Mouse (Mus musculus) C2C12 (cell line): ENCODE measurements around the gene Cat. TPM values are rescaled to one million over a fixed set of nuclear protein-coding genes. Genes with fewer than 3 reads are reported as not detected.

ENCODE experiments used
- H3K27me3 ChIP-seq: one replicate; pipeline ENCODE4 v1.6.1; 2011; ENCODE audit not compliant: control insufficient read depth, insufficient read depth, insufficient read length
- H3K36me3 ChIP-seq: one replicate; pipeline ENCODE4 v1.6.1; 2011; ENCODE audit not compliant: control insufficient read depth, insufficient read depth
- H3K4me3 ChIP-seq: one replicate; pipeline ENCODE4 v1.5.1; 2011; ENCODE audit warnings: mild to moderate bottlenecking, control low read depth; ENCODE audit not compliant: poor library complexity, insufficient read depth, severe bottlenecking
- H3K79me2 ChIP-seq: one replicate; pipeline ENCODE4 v1.6.1; 2011; ENCODE audit not compliant: control insufficient read depth, insufficient read depth
- H3K79me3 ChIP-seq: one replicate; pipeline ENCODE4 v1.6.1; 2011; ENCODE audit warnings: low read depth, control low read depth
- H3ac ChIP-seq: one replicate; pipeline ENCODE3; 2011; ENCODE audit warnings: low read depth; ENCODE audit not compliant: control insufficient read depth, insufficient read length
- CEBPB ChIP-seq: IDR thresholded peaks from one replicate; pipeline ENCODE4 v1.6.1; 2011; ENCODE audit warnings: low read depth, mild to moderate bottlenecking, control low read depth, moderate library complexity
- CTCF ChIP-seq: IDR thresholded peaks from one replicate; pipeline ENCODE4 v1.5.1; 2011; ENCODE audit not compliant: control insufficient read depth, insufficient read depth, insufficient read length
- FOSL1 ChIP-seq: IDR thresholded peaks from one replicate; pipeline ENCODE4 v1.8.0; 2011; ENCODE audit warnings: mild to moderate bottlenecking, low read length; ENCODE audit not compliant: poor library complexity, insufficient read depth, severe bottlenecking
- MAX ChIP-seq: IDR thresholded peaks from one replicate; pipeline ENCODE4 v1.6.1; 2011; ENCODE audit warnings: mild to moderate bottlenecking, control low read depth
- MYOD1 ChIP-seq: IDR thresholded peaks from one replicate; pipeline ENCODE4 v1.6.1; 2011; ENCODE audit warnings: low read depth; ENCODE audit not compliant: control insufficient read depth, insufficient read length
- MYOG ChIP-seq: IDR thresholded peaks from one replicate; pipeline ENCODE4 v1.6.1; 2011; ENCODE audit not compliant: control insufficient read depth, insufficient read length; ENCODE audit errors: extremely low read depth
- USF1 ChIP-seq: IDR thresholded peaks from one replicate; pipeline ENCODE4 v1.6.1; 2011; ENCODE audit warnings: low read depth, mild to moderate bottlenecking, control low read depth, moderate library complexity
- long read RNA-seq, 2 experiments: library from polyadenylated mRNA; unstranded; transcript quantifications; one replicate each; pipeline ENCODE4 v2.0.0; 2019 to 2020
- polyA plus RNA-seq: library from polyadenylated mRNA; unstranded; fragments of >200 nt; fragmentation: generic; extraction: Trizol; gene quantifications from one replicate; pipeline ENCODE4 v1.2.1, GENCODE M21; 2012; ENCODE audit warnings: missing spikeins

Gene Cat
- polyA plus RNA-seq = 14.5 TPM
- long read RNA-seq, experiment 1, transcript Cat-201 (13 exons, 2,613 nt) = major isoform, 43 of 46 reads
- long read RNA-seq, experiment 1, partial matches to known transcripts = 2 of 46 reads
- long read RNA-seq, experiment 1, other reads (novel, unspliced or antisense) = 1 of 46 reads
- long read RNA-seq, experiment 2, transcript Cat-201 (13 exons, 2,613 nt) = major isoform, 213 of 226 reads
- long read RNA-seq, experiment 2, partial matches to known transcripts = 9 of 226 reads
- long read RNA-seq, experiment 2, other reads (novel, unspliced or antisense) = 4 of 226 reads

DNA sequence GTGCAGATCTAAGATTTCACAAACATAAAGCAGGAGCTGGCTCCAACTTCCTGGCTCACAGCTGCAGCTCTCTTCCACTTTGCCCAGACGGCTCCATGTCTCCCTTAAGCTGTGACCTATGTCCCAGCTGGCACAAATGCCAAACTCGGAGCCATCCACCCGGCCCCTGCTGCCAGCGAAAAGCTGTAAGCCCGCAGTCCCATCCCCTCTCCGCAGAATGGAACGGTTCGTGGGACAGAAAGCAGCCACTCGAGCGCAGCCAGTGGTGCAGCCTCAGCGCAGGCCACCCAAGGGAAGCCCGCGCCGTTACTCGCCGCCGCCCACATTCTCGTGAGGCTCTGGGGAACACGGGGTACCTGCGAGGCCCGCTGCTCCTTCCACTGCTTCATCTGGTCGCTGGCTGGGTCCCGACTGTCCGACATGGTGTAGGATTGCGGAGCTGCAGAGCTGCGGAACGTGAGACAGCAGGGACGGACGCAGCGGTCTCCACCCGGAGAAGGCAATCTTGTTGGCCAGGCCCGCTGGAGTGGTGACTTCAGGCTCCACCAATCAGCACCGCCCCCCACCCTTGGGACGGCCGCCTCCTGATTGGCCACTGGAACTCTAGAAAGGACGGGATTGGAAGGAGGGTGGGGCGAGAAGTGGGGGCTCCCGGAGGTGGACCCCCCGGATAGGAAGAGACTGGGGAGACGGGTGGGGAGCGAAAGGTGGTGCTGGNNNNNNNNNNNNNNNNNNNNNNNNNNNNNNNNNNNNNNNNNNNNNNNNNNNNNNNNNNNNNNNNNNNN is at the start of gene Cat:
TSS of gene Cat (minus strand) at position 544 of the 785 bp plus-strand sequence.
- Histone ChIP-seq H3K36me3 (no peaks in the 10 kb centered on the region), H3K79me2 (peaks cover 20% of the 10 kb centered on the region), H3K4me3 (peak within 1 kb of the TSS; percentile 59), H3K79me3 (peaks cover 1% of the 10 kb centered on the region), H3K27me3 (peaks cover 6% of the 10 kb centered on the region), H3ac (peak within 1 kb of the TSS; percentile 66)
- TF ChIP-seq MAX (peak; percentile 31), CTCF (no peak), MYOD1 (no peak), FOSL1 (no peak)

DNA sequence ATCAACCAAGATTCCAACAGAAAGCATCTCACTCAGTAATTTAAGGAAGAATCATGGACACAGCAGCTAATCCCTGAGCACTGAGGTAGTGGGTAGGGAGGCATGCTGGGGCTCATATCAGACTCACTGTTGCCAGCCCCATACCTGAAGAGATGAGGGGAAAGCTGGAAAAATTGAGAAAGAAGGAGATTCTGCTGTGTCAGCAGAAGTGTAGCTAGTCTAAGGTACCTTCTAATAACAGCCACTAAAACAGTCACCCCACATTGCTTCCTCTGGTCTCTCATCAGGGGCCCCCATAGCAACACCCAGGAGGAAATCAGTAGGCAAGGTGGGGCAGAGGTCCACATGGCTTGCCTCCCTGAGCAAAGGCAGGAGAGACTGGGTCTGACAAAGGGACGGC is 40.6 kb upstream of the Cat start:
- Histone ChIP-seq H3K79me3 (no peaks in the 10 kb centered on the region), H3K4me3 (no peak overlapping the region), H3K27me3 (peaks cover 7% of the 10 kb centered on the region), H3ac (no peak overlapping the region), H3K36me3 (no peaks in the 10 kb centered on the region), H3K79me2 (no peaks in the 10 kb centered on the region)
- TF ChIP-seq MYOG = no peak
- no peak for TF ChIP-seq CTCF
- no peak for TF ChIP-seq MYOD1
- no peak for TF ChIP-seq USF1
- TF ChIP-seq CEBPB = no peak
- no peak for TF ChIP-seq MAX
- TF ChIP-seq FOSL1 = no peak

DNA sequence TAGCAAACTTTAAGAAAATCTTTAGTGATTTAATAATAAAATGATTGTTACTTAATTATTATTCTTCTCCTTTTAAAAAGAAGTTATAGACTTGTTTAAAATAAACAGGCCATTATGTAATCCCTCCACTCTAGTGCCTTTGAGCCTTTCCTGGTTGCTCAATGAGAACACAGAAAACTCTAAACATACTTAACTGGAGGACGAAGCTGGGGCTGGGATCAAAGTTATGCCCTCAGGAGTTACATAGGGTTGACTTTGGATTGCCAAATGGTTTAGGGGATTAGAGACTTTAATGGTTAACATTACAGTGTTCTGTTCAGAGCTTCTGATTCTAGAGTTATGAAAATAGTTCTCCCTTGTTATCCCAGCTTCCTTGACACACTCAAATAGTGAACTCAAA is 31.5 kb upstream of the Cat start:
- TF ChIP-seq CEBPB (no peak), USF1 (no peak)
- no peak overlapping the region for H3ac ChIP-seq
- H3K27me3 ChIP-seq = no peaks in the 10 kb centered on the region
- no peaks in the 10 kb centered on the region for H3K79me3 ChIP-seq
- no peaks in the 10 kb centered on the region for H3K79me2 ChIP-seq
- no peaks in the 10 kb centered on the region for H3K36me3 ChIP-seq
- no peak overlapping the region for H3K4me3 ChIP-seq

DNA sequence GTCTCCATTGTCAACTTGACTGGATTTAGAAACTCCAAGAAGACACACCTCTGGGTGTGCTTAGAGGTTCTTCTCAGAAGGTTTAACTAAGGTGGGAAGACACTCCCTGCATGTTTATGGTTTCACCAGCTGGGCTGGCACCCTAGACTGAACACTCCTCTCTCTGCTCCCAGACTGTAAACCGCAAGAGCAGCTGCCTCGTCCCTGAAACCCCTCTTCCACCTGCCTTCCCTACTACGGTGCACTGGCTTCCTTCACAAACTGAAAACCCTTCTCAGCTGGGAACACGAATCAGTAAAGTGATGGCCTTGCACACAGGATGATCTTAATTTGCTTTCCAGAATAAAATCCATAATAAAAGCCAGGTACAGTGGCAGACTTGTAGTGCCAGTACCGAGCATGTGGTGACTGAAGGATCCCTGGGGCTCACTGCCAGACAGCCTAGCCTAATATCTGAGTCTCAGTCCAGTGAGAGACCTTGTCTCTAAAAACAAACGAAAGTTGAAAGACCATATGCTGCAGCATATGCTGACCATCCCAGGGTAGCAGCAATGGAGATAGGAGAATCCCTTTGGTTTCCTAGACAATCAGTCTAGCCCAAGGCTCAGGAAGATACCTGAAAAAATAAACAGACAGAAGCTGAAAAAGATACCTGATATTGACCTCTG is 30.7 kb upstream of the Cat start:
- TF ChIP-seq MYOD1 = peak; percentile 5
- TF ChIP-seq FOSL1 = no peak
- H3K79me2 ChIP-seq = no peaks in the 10 kb centered on the region
- no peaks in the 10 kb centered on the region for H3K79me3 ChIP-seq
- H3K36me3 ChIP-seq = no peaks in the 10 kb centered on the region
- H3K27me3 ChIP-seq = no peaks in the 10 kb centered on the region
- no peak overlapping the region for H3ac ChIP-seq
- no peak overlapping the region for H3K4me3 ChIP-seq

DNA sequence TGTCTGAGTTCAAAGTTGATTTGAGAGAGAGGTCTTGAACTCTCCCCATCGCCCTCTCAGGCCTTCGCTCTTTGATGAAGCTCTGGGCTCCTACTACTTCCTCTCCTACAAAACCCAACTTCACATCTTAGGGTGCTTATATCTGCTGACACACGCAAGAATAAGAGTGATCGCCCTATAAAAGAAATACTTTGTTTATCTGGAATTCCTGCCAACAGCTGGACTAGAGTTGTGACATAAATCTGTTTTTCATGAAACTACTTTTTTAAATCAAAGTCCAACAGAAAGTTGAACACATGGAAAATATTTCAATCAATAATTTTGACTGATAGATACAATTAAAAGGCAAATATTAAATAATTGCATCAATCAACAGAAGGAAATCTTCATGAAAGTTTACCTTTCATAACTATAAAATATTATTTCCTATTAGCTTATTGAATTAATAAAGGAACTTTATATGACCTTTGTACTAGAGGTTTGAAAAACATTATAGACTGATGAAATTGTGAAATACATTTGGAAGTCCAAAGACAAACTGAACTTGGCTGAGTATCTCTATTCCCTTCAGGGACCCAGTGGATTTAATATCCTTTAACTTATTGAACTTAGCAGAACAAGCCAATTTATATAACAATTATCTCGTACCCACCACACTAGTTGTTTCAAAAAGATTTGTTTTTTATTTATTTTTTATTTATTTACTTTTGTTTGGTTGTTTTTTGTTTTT is 27.3 kb upstream of the Cat start:
- Histone ChIP-seq H3K79me2 (no peaks in the 10 kb centered on the region), H3K4me3 (no peak overlapping the region), H3K79me3 (no peaks in the 10 kb centered on the region), H3K36me3 (no peaks in the 10 kb centered on the region), H3K27me3 (no peaks in the 10 kb centered on the region), H3ac (no peak overlapping the region)
- TF ChIP-seq MYOD1 = no peak
- TF ChIP-seq MAX = no peak
- no peak for TF ChIP-seq CTCF
- TF ChIP-seq USF1 = no peak
- TF ChIP-seq MYOG = no peak
- no peak for TF ChIP-seq CEBPB
- TF ChIP-seq FOSL1 = no peak

DNA sequence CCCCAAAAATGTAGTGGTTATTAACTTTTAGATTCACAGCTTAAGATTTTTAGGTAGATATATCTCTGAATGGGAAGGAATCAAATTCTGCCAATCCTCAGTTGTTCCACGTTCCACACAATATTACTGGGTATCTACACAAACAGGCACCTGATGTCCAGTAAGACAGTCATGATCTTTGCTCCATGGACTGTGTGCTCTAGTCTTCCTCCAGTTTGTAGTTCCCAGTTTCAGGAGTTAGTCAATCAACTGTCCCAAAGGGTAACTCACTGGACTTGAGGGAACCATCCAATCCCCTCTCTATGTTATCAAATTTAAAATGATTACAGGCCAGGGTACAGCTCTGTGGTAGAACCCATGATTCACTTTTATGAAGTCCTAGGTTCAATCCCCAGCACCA is 26.7 kb upstream of the Cat start:
- H3K36me3 ChIP-seq = no peaks in the 10 kb centered on the region
- no peaks in the 10 kb centered on the region for H3K79me2 ChIP-seq
- H3K4me3 ChIP-seq = no peak overlapping the region
- TF ChIP-seq MAX = no peak
- no peak for TF ChIP-seq CEBPB
- no peaks in the 10 kb centered on the region for H3K79me3 ChIP-seq
- no peaks in the 10 kb centered on the region for H3K27me3 ChIP-seq
- H3ac ChIP-seq = no peak overlapping the region
